Mouse (Mus musculus) CH12.LX (cell line): ENCODE measurements around the gene Prkca.

Experiments
- EP300 ChIP-seq: IDR thresholded peaks from 2 replicates; pipeline ENCODE4 v1.6.1; 2011; ENCODE audit warnings: low read length, improper control_type of control experiment
- MAFK ChIP-seq: IDR thresholded peaks from 2 replicates; pipeline ENCODE4 v1.6.1; 2011; ENCODE audit warnings: low read length, improper control_type of control experiment; ENCODE audit not compliant: insufficient replicate concordance
- POLR2A ChIP-seq: IDR thresholded peaks from 2 replicates; pipeline ENCODE4 v1.6.1; 2011; ENCODE audit warnings: low read depth, mild to moderate bottlenecking, improper control_type of control experiment, low read length

- TF ChIP-seq EP300 (no peak), POLR2A (no peak), MAFK (no peak)
Measured at GRCm38 (mm10) chr11:108149187-108149586, 194.5 kb downstream of the Prkca start.
